Mouse (Mus musculus): Measurements from ENCODE around the gene Cacna1g. TPM values are rescaled to one million over a fixed set of nuclear protein-coding genes. Genes with fewer than 3 reads are reported as not detected.
A peak's percentile ranks its signal among the peaks of the same experiment; 100 is the strongest.

The Cacna1g gene
- polyA plus RNA-seq, 2 experiments from 2014 or later, result not detected

GRCm38 (mm10) chr11:94445300-94445699 lies 28.7 kb downstream of the Cacna1g start:
- no peak for ATAC-seq

GRCm38 (mm10) chr11:94444829-94445228 lies 29.2 kb downstream of the Cacna1g start:
- no peak for ATAC-seq

- ATAC-seq, result no peak
These were observed 32.2 kb downstream of the Cacna1g start for GRCm38 (mm10) chr11:94441752-94442151.

GRCm38 (mm10) chr11:94441122-94441521 lies 32.9 kb downstream of the Cacna1g start:
- ATAC-seq, result no peak

- ATAC-seq, result no peak
These were observed 33.6 kb downstream of the Cacna1g start for GRCm38 (mm10) chr11:94440421-94440820.

GRCm38 (mm10) chr11:94429011-94429651 lies 44.9 kb downstream of the Cacna1g start:
- no peak for ATAC-seq

GRCm38 (mm10) chr11:94428091-94428835 lies 45.7 kb downstream of the Cacna1g start:
- no peak for ATAC-seq

GRCm38 (mm10) chr11:94425656-94426055 lies 48.3 kb downstream of the Cacna1g start:
- ATAC-seq, result no peak

GRCm38 (mm10) chr11:94425215-94425614 lies 48.8 kb downstream of the Cacna1g start:
- no peak for ATAC-seq

- no peak for ATAC-seq
These were observed 49.6 kb downstream of the Cacna1g start for GRCm38 (mm10) chr11:94424380-94424779.

- no peak for ATAC-seq
These were observed 50.1 kb downstream of the Cacna1g start for GRCm38 (mm10) chr11:94423855-94424254.

- no peak for ATAC-seq
These were observed 53.0 kb downstream of the Cacna1g start for GRCm38 (mm10) chr11:94420991-94421390.

GRCm38 (mm10) chr11:94420325-94420724 lies 53.7 kb downstream of the Cacna1g start:
- ATAC-seq, result no peak

GRCm38 (mm10) chr11:94419004-94419727 lies 54.8 kb downstream of the Cacna1g start:
- ATAC-seq, result no peak

GRCm38 (mm10) chr11:94414042-94414441 lies 60.0 kb downstream of the Cacna1g start:
- no peak for ATAC-seq

- no peak for ATAC-seq
These were observed 60.5 kb downstream of the Cacna1g start for GRCm38 (mm10) chr11:94413516-94413915.

- ATAC-seq, result no peak
These were observed 61.0 kb downstream of the Cacna1g start for GRCm38 (mm10) chr11:94412998-94413469.

GRCm38 (mm10) chr11:94412562-94412961 lies 61.4 kb downstream of the Cacna1g start:
- ATAC-seq, result no peak

- ATAC-seq, result no peak
These were observed 66.1 kb downstream of the Cacna1g start for GRCm38 (mm10) chr11:94407803-94408321.

- ATAC-seq, result no peak
These were observed 68.7 kb downstream of the Cacna1g start for GRCm38 (mm10) chr11:94405348-94405747.

- peak; percentile 81 for ATAC-seq
These were observed 69.2 kb downstream of the Cacna1g start for GRCm38 (mm10) chr11:94404641-94405260.

GRCm38 (mm10) chr11:94404178-94404577 lies 69.8 kb downstream of the Cacna1g start:
- ATAC-seq, result no peak

- ATAC-seq, result no peak
These were observed 70.2 kb downstream of the Cacna1g start for GRCm38 (mm10) chr11:94403757-94404156.
